Mouse (Mus musculus): ENCODE data around the gene Hsfy2.

The Hsfy2 gene

GRCm38 (mm10) chr1:56637335-56637734 is at the start of gene Hsfy2:
Gene Hsfy2, minus strand, starts transcription at chr1:56637435.
- DNase-seq: no peak

GRCm38 (mm10) chr1:56685053-56685557 is 47.9 kb upstream of the Hsfy2 start:
- no peak for DNase-seq

GRCm38 (mm10) chr1:56684512-56684911 is 47.3 kb upstream of the Hsfy2 start:
- DNase-seq: no peak

GRCm38 (mm10) chr1:56681258-56681657 is 44.0 kb upstream of the Hsfy2 start:
- no peak for DNase-seq

GRCm38 (mm10) chr1:56675253-56675652 is 38.0 kb upstream of the Hsfy2 start:
- no peak for DNase-seq

- no peak for DNase-seq
Observed at GRCm38 (mm10) chr1:56674601-56675000, 37.4 kb upstream of the Hsfy2 start.

- peak in 1 of 2 experiments; percentile 14 for DNase-seq
Observed at GRCm38 (mm10) chr1:56671241-56671945, 34.2 kb upstream of the Hsfy2 start.

- DNase-seq: peak; percentile 23 to 35
Observed at GRCm38 (mm10) chr1:56670509-56670908, 33.3 kb upstream of the Hsfy2 start.

- no peak for DNase-seq
Observed at GRCm38 (mm10) chr1:56664606-56665005, 27.4 kb upstream of the Hsfy2 start.

GRCm38 (mm10) chr1:56626824-56627223 is 10.4 kb downstream of the Hsfy2 start:
- DNase-seq: peak; percentile 27 to 47

- no peak for DNase-seq
Observed at GRCm38 (mm10) chr1:56624304-56624703, 12.9 kb downstream of the Hsfy2 start.

- DNase-seq: no peak
Observed at GRCm38 (mm10) chr1:56612384-56612783, 24.9 kb downstream of the Hsfy2 start.

Data from cerebellum, adult 18-20 months (tissue).